Mouse (Mus musculus) lung, embryonic 16.5 days (tissue): Measurements from ENCODE around the gene Pik3cd. TPM values are rescaled to one million over a fixed set of nuclear protein-coding genes. Genes with fewer than 3 reads are reported as not detected.
A peak's percentile ranks its signal among the peaks of the same experiment; 100 is the strongest.

Experiments
- ATAC-seq: fragments of 200-750 bp; cut with Nextera tagmentation; 2 replicates; pipeline ENCODE4 v1.8.0; 2017; ENCODE audit warnings: low read depth, mild to moderate bottlenecking, moderate library complexity
- H3K27ac ChIP-seq: fragments of 300-500 bp; sonication (generic); 2 replicates; pipeline ENCODE4 v1.5.1; 2014; ENCODE audit warnings: mild to moderate bottlenecking, control low read depth, low read length
- H3K27me3 ChIP-seq: fragments of 300-500 bp; sonication (generic); 2 replicates; pipeline ENCODE4 v1.6.1; 2014; ENCODE audit warnings: low read depth, low read length, mixed read lengths; ENCODE audit not compliant: control insufficient read depth, insufficient read depth
- H3K36me3 ChIP-seq: fragments of 300-500 bp; sonication (generic); 2 replicates; pipeline ENCODE4 v1.6.1; 2014; ENCODE audit warnings: low read length; ENCODE audit not compliant: control insufficient read depth, insufficient read depth
- H3K4me1 ChIP-seq: fragments of 300-500 bp; sonication (generic); replicated peaks from 2 replicates; pipeline ENCODE4 v1.6.1; 2014; ENCODE audit warnings: low read length, mixed read lengths; ENCODE audit not compliant: control insufficient read depth, insufficient read depth
- H3K4me2 ChIP-seq: fragments of 300-500 bp; sonication (generic); 2 replicates; pipeline ENCODE4 v1.6.1; 2014; ENCODE audit warnings: low read depth, low read length, control low read depth
- H3K4me3 ChIP-seq: fragments of 300-500 bp; sonication (generic); 2 replicates; pipeline ENCODE4 v1.5.1; 2014; ENCODE audit warnings: mild to moderate bottlenecking, low read length, control low read depth
- H3K9ac ChIP-seq: fragments of 300-500 bp; sonication (generic); 2 replicates; pipeline ENCODE4 v1.6.1; 2014; ENCODE audit warnings: low read length, control low read depth
- H3K9me3 ChIP-seq: fragments of 300-500 bp; sonication (generic); 2 replicates; pipeline ENCODE4 v1.6.1; 2016; ENCODE audit warnings: low read length; ENCODE audit not compliant: control insufficient read depth
- WGBS: fragments of 180-500 bp; shearing (Covaris S2); extraction: QIAGEN DNeasy Blood & Tissue Kit; methylation state at CpG from one replicate; pipeline ENCODE4 v1.1.7; 2014; 5-methylcytosine and 5-hydroxymethylcytosine counted together
- microRNA-seq: library from miRNA; unstranded; fragments of <30 nt; microRNA quantifications from one replicate; pipeline ENCODE4, GENCODE M21; 2016
- polyA plus RNA-seq: library from polyadenylated mRNA; unstranded; fragments of >200 nt; fragmentation: Nextera tagmentation; extraction: Ambion mirVana; gene quantifications from 2 replicates; pipeline ENCODE4 v1.2.1, GENCODE M21; 2015

Gene Pik3cd
- polyA plus RNA-seq, 1 experiment from 2014 or later = 5.7 TPM

DNA sequence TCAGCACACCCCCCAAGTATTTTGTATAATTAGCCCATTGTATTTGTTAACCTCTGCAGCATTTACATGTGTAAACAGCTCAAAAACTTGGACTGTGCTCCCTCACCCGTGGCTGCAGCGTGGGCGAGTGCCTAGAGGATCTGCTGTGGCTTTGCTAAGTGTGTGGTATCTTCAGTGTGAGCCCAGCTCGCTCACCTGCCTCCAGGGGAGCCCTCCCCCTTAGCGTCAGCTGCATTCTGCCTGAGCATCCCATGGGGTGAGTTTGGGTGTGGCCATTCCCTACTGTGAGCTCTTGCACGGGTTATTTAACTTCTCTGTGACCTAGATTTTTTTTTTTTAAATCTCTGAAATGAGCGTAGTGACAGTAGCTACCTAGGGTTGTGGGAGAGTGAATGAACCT is 100.1 kb downstream of the Pik3cd start:
- 50% methylated on average over 7 of the region's 7 CpGs for WGBS
- no peaks in the 10 kb centered on the region for H3K36me3 ChIP-seq
- H3K4me2 ChIP-seq = no peak overlapping the region
- ATAC-seq = no peak
- H3K4me1 ChIP-seq = peaks cover 10% of the 10 kb centered on the region
- no peaks in the 10 kb centered on the region for H3K9me3 ChIP-seq
- H3K27me3 ChIP-seq = no peaks in the 10 kb centered on the region
- no peak overlapping the region for H3K4me3 ChIP-seq
- no peak overlapping the region for H3K9ac ChIP-seq
- no peak overlapping the region for H3K27ac ChIP-seq

DNA sequence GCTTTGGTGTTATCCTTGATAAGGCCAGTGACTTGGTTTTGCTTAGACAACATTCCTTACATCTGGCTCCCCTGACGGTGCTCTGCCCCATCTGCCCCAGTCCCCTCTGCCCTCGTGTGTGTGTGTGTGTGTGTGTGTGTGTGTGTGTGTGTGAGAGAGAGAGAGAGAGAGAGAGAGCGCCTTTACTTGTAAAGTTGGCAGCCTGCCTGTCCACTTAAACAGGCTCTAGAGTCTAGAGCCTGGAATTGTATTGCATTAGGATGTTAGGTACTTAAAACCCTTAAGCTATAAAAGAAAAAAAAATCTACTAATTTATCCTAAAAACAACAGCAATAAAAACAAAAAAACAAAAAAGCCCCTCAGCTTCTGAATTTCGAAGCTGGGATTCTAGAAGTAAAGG is 100.9 kb downstream of the Pik3cd start:
- no peak overlapping the region for H3K9ac ChIP-seq
- H3K4me2 ChIP-seq = no peak overlapping the region
- ATAC-seq = peak; percentile 40; the same call in 1 of the 2 replicates
- H3K27ac ChIP-seq = no peak overlapping the region
- H3K36me3 ChIP-seq = no peaks in the 10 kb centered on the region
- H3K4me1 ChIP-seq = peaks cover 8% of the 10 kb centered on the region
- H3K9me3 ChIP-seq = no peaks in the 10 kb centered on the region
- WGBS = 27% methylated on average over 4 of the region's 4 CpGs
- H3K27me3 ChIP-seq = no peaks in the 10 kb centered on the region
- H3K4me3 ChIP-seq = no peak overlapping the region

DNA sequence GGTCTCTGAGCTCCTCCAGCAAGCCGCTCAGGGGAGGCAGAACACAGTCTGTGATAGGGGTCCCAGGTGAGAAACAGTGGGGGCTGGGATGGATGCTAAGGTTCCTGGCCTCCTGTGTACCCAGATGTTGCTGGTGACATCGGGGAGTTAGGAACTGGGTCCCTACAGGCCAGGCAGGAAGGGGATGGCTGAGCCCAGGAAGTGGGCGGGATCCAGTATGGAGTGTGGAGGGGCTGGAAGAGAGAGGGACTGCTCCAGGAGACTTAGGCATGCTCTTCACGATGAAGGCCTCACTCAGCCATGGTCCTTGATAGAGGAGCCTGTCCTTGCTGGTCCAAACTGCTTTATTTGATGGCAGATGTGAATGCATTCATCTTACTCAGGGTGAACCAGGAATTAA is 102.2 kb downstream of the Pik3cd start:
- H3K9me3 ChIP-seq = no peaks in the 10 kb centered on the region
- H3K4me3 ChIP-seq = no peak overlapping the region
- H3K9ac ChIP-seq = no peak overlapping the region
- no peaks in the 10 kb centered on the region for H3K27me3 ChIP-seq
- H3K27ac ChIP-seq = no peak overlapping the region
- H3K4me2 ChIP-seq = no peak overlapping the region
- no peak for ATAC-seq
- 72% methylated on average over 4 of the region's 4 CpGs for WGBS
- H3K4me1 ChIP-seq = peaks cover 8% of the 10 kb centered on the region
- no peaks in the 10 kb centered on the region for H3K36me3 ChIP-seq

DNA sequence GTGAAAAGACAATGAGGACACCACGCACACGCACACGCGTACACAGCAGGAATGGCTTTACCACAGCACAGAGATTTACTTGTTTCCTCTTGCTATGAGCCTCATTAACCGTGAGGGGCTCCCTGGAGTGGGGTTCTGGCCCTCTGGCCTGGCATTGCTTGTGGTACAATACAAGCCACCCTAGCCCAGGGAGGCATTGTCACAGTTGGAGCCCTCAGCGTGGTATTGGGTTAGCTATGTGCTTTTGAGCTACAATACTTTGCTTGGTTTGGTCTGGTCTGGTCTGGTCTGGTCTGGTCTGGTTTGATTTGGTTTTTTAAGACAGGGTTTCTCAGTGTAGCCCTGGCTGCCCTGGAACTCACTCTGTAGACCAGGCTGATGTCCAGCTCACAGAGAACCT is 102.8 kb downstream of the Pik3cd start:
- Histone ChIP-seq H3K9me3 (no peaks in the 10 kb centered on the region), H3K4me1 (peaks cover 8% of the 10 kb centered on the region), H3K36me3 (no peaks in the 10 kb centered on the region), H3K9ac (no peak overlapping the region), H3K27ac (no peak overlapping the region), H3K4me3 (no peak overlapping the region), H3K4me2 (no peak overlapping the region), H3K27me3 (no peaks in the 10 kb centered on the region)
- WGBS = 92% methylated on average over 6 of the region's 6 CpGs
- no peak for ATAC-seq

Small RNA genes lying within 50 kb of the gene (microRNA-seq; reads per million reads assigned to microRNA genes)
- not detected for gene Mir7023

Other genes starting within 250 kb of the Pik3cd start
- gene Rbp7, start 247.6 kb downstream of the Pik3cd start, polyA plus RNA-seq = 2.0 and 3.4 TPM in 2 replicates
- gene Tmem274, start 225.2 kb downstream of the Pik3cd start, polyA plus RNA-seq = 0.49 and 0.53 TPM in 2 replicates
- 10.3 and 11.9 TPM in 2 replicates for gene Nmnat1, start 217.4 kb downstream of the Pik3cd start, polyA plus RNA-seq
- gene Lzic, start 217.3 kb downstream of the Pik3cd start, polyA plus RNA-seq = 35.2 and 40.7 TPM in 2 replicates
- 57.5 and 59.7 TPM in 2 replicates for gene Ctnnbip1, start 184.3 kb downstream of the Pik3cd start, polyA plus RNA-seq
- gene Clstn1, start 116.1 kb downstream of the Pik3cd start, polyA plus RNA-seq = 13.6 and 15.3 TPM in 2 replicates
- 22.1 and 26.0 TPM in 2 replicates for gene Tmem201, start 35.5 kb upstream of the Pik3cd start, polyA plus RNA-seq
- 5.8 TPM in 2 replicates for gene Slc25a33, start 71.7 kb upstream of the Pik3cd start, polyA plus RNA-seq